Mouse (Mus musculus) MEL (cell line): ENCODE measurements around the gene Etv5. TPM values are rescaled to one million over a fixed set of nuclear protein-coding genes. Genes with fewer than 3 reads are reported as not detected.

Experiments
- BHLHE40 ChIP-seq: IDR thresholded peaks from 2 replicates; pipeline ENCODE4 v1.6.1; 2012; ENCODE audit warnings: low read depth, mild to moderate bottlenecking, inconsistent platforms, low read length, improper control_type of control experiment, borderline replicate concordance
- CHD1 ChIP-seq: IDR thresholded peaks from 2 replicates; pipeline ENCODE4 v1.6.1; 2012; ENCODE audit warnings: low read depth, mild to moderate bottlenecking, inconsistent platforms, low read length, improper control_type of control experiment
- CTCF ChIP-seq, 3 experiments: IDR thresholded peaks in 2 of 3; conservative IDR thresholded peaks in 1 of 3; 2 replicates each; pipeline ENCODE4 v1.5.1; 2011 to 2012; ENCODE audit warnings: low read length in 3 of 3, low read depth in 2 of 3, mild to moderate bottlenecking in 2 of 3, improper control_type of control experiment in 1 of 3, inconsistent platforms in 1 of 3, mixed read lengths in 1 of 3, moderate library complexity in 1 of 3; ENCODE audit not compliant: control insufficient read depth in 1 of 3, insufficient read depth in 1 of 3, poor library complexity in 1 of 3, severe bottlenecking in 1 of 3
- E2F4 ChIP-seq: IDR thresholded peaks from 2 replicates; pipeline ENCODE4 v1.6.1; 2011; ENCODE audit warnings: low read depth, low read length, improper control_type of control experiment, borderline replicate concordance
- ELF1 ChIP-seq: IDR thresholded peaks from 2 replicates; pipeline ENCODE4 v1.6.1; 2014; ENCODE audit warnings: low read depth, mild to moderate bottlenecking, inconsistent platforms, low read length, improper control_type of control experiment, moderate library complexity
- GABPA ChIP-seq: IDR thresholded peaks from 2 replicates; pipeline ENCODE4 v1.6.1; 2012; ENCODE audit warnings: low read depth, mild to moderate bottlenecking, inconsistent platforms, low read length, improper control_type of control experiment, moderate library complexity
- GATA1 ChIP-seq: IDR thresholded peaks from 2 replicates; pipeline ENCODE4 v1.6.1; 2011; ENCODE audit warnings: low read depth, low read length, improper control_type of control experiment
- HCFC1 ChIP-seq: IDR thresholded peaks from 2 replicates; pipeline ENCODE4 v1.6.1; 2012; ENCODE audit warnings: low read depth, mild to moderate bottlenecking, inconsistent platforms, low read length, improper control_type of control experiment, moderate library complexity
- JUND ChIP-seq: IDR thresholded peaks from 2 replicates; pipeline ENCODE4 v1.6.1; 2011; ENCODE audit warnings: low read depth, mild to moderate bottlenecking, improper control_type of control experiment, low read length
- MAFK ChIP-seq: IDR thresholded peaks from 2 replicates; pipeline ENCODE4 v1.6.1; 2011; ENCODE audit warnings: low read depth, mild to moderate bottlenecking, low read length, improper control_type of control experiment, borderline replicate concordance
- MAX ChIP-seq: IDR thresholded peaks from 2 replicates; pipeline ENCODE4 v1.6.1; 2011; ENCODE audit warnings: low read length, improper control_type of control experiment
- MEF2A ChIP-seq: IDR thresholded peaks from 2 replicates; pipeline ENCODE4 v1.6.1; 2014; ENCODE audit warnings: low read depth, mild to moderate bottlenecking, inconsistent platforms, low read length, improper control_type of control experiment; ENCODE audit not compliant: poor library complexity, insufficient replicate concordance, severe bottlenecking; ENCODE audit errors: extremely low read depth
- MYB ChIP-seq: IDR thresholded peaks from 2 replicates; pipeline ENCODE4 v1.6.1; 2011; ENCODE audit warnings: mild to moderate bottlenecking, low read depth, low read length, improper control_type of control experiment
- NELFE ChIP-seq: IDR thresholded peaks from 2 replicates; pipeline ENCODE4 v1.6.1; 2011; ENCODE audit warnings: low read depth, low read length, improper control_type of control experiment
- POLR2A ChIP-seq, 2 experiments: IDR thresholded peaks; 2 replicates each; pipeline ENCODE4 v1.6.1; 2011 to 2012; ENCODE audit warnings: low read length in 2 of 2, mild to moderate bottlenecking in 2 of 2, control low read depth in 1 of 2, improper control_type of control experiment in 1 of 2, low read depth in 1 of 2, moderate library complexity in 1 of 2; ENCODE audit not compliant: control insufficient read depth in 1 of 2, insufficient read depth in 1 of 2, poor library complexity in 1 of 2
- POLR2AphosphoS2 ChIP-seq: IDR thresholded peaks from 2 replicates; pipeline ENCODE4 v1.6.1; 2011; ENCODE audit warnings: low read length, improper control_type of control experiment
- RAD21 ChIP-seq: IDR thresholded peaks from 2 replicates; pipeline ENCODE4 v1.6.1; 2011; ENCODE audit warnings: mild to moderate bottlenecking, low read depth, low read length, improper control_type of control experiment
- SIN3A ChIP-seq: IDR thresholded peaks from 2 replicates; pipeline ENCODE4 v1.6.1; 2012; ENCODE audit warnings: low read length, improper control_type of control experiment, inconsistent platforms
- TAL1 ChIP-seq: IDR thresholded peaks from 2 replicates; pipeline ENCODE4 v1.6.1; 2012; ENCODE audit warnings: mild to moderate bottlenecking, inconsistent platforms, low read length, moderate library complexity, mixed read lengths
- TCF12 ChIP-seq: IDR thresholded peaks from 2 replicates; pipeline ENCODE4 v1.6.1; 2014; ENCODE audit warnings: low read depth, mild to moderate bottlenecking, inconsistent platforms, low read length, improper control_type of control experiment, moderate library complexity
- UBTF ChIP-seq: IDR thresholded peaks from 2 replicates; pipeline ENCODE4 v1.6.1; 2012; ENCODE audit warnings: low read depth, mild to moderate bottlenecking, inconsistent platforms, low read length, improper control_type of control experiment, moderate library complexity, borderline replicate concordance; ENCODE audit not compliant: insufficient read depth
- USF1 ChIP-seq: IDR thresholded peaks from 2 replicates; pipeline ENCODE4 v1.6.1; 2014; ENCODE audit warnings: low read depth, mild to moderate bottlenecking, inconsistent platforms, low read length, improper control_type of control experiment, moderate library complexity
- USF2 ChIP-seq, 2 experiments: IDR thresholded peaks; 2 replicates each; pipeline ENCODE4 v1.6.1; 2011 to 2012; ENCODE audit warnings: improper control_type of control experiment in 2 of 2, low read length in 2 of 2, borderline replicate concordance in 1 of 2, inconsistent platforms in 1 of 2, low read depth in 1 of 2, mild to moderate bottlenecking in 1 of 2; ENCODE audit not compliant: insufficient read depth in 1 of 2
- ZC3H11A ChIP-seq: IDR thresholded peaks from 2 replicates; pipeline ENCODE4 v1.6.1; 2012; ENCODE audit warnings: low read depth, mild to moderate bottlenecking, inconsistent platforms, low read length, improper control_type of control experiment
- ZKSCAN1 ChIP-seq: IDR thresholded peaks from 2 replicates; pipeline ENCODE4 v1.6.1; 2012; ENCODE audit warnings: low read depth, mild to moderate bottlenecking, inconsistent platforms, low read length, improper control_type of control experiment, moderate library complexity
- polyA plus RNA-seq, 2 experiments: library from polyadenylated mRNA; stranded (reverse) in 1 of 2; unstranded in 1 of 2; fragments of >175 nt in 1 of 2; fragments of >200 nt in 1 of 2; gene quantifications; 2 replicates each; pipeline versions ENCODE4 v1.2.1 to v1.2.4; 2012; ENCODE audit warnings: low replicate concordance in 2 of 2, low read depth in 1 of 2; ENCODE audit not compliant: insufficient read length in 2 of 2, insufficient read depth in 1 of 2, missing spikeins in 1 of 2
- total RNA-seq: library from RNA; depleted of rRNA; stranded (reverse); fragments of 300-350 nt; gene quantifications from 2 replicates; pipeline ENCODE4 v1.2.3, GENCODE M21; 2012

Gene Etv5
- total and polyA plus RNA-seq, 3 experiments: 8.2 to 18.3 TPM; not detected in 1

- peak; percentile 8; the same call in 1 of the 2 replicates for TF ChIP-seq SIN3A
- TF ChIP-seq TAL1: no peak
- TF ChIP-seq POLR2A (IDR thresholded peaks at IDR 0.05; ENCODE audit: control insufficient read depth in 1 of 2, insufficient read depth in 1 of 2, low read depth in 1 of 2, low read length in 2 of 2, poor library complexity in 1 of 2): no peak
- TF ChIP-seq USF1: no peak
- TF ChIP-seq GATA1: no peak
- no peak for TF ChIP-seq RAD21
- TF ChIP-seq USF2 (IDR thresholded peaks at IDR 0.05; ENCODE audit: borderline replicate concordance in 1 of 2, insufficient read depth in 1 of 2, low read depth in 1 of 2, low read length in 2 of 2): no peak
- no peak for TF ChIP-seq TCF12
- TF ChIP-seq BHLHE40: no peak
- TF ChIP-seq POLR2AphosphoS2: no peak
- no peak for TF ChIP-seq JUND
- TF ChIP-seq UBTF: no peak
- TF ChIP-seq CHD1: no peak
- TF ChIP-seq ELF1: no peak
- no peak for TF ChIP-seq E2F4
- no peak for TF ChIP-seq MEF2A
- TF ChIP-seq HCFC1: no peak
- no peak for TF ChIP-seq MAFK
- no peak for TF ChIP-seq ZKSCAN1
- TF ChIP-seq GABPA: no peak
- TF ChIP-seq ZC3H11A: peak; percentile 86
- no peak; the same call in 1 of the 2 replicates for TF ChIP-seq NELFE
- TF ChIP-seq CTCF (IDR thresholded peaks at IDR 0.05 in 2 of 3, conservative IDR thresholded peaks at IDR 0.05 in 1 of 3; ENCODE audit: control insufficient read depth in 1 of 3, insufficient read depth in 1 of 3, low read depth in 2 of 3, low read length in 3 of 3, poor library complexity in 1 of 3, severe bottlenecking in 1 of 3): no peak
- 0 out of 2 replicates have a peak, but pooled peaks have one; percentile 0 for TF ChIP-seq MAX
- no peak for TF ChIP-seq MYB
Measured at GRCm38 (mm10) chr16:22438441-22439373, 812 bp downstream of the Etv5 start (continued).
